Mouse (Mus musculus) spleen, adult 2 months (tissue): ENCODE measurements at regions not wholly inside any gene's neighbourhood (a gene's known extent, or its start where the extent isn't known, plus 50 kb on each side); places are given as distances from the start of the nearest gene placed in this dataset.
"Not testable (repeated sequence)": the region's sequence is repeated elsewhere in the genome, so short reads cannot be mapped to it uniquely, and the experiment has no call there.

ENCODE experiments used
- DNase-seq, 2 experiments: peaks; one replicate each; pipeline versions ENCODE4 v3.0.0 to v3.0.0-alpha.2; 2012 to 2021; ENCODE audit warnings: low spot score in 2 of 2, low read depth in 1 of 2
- H3K27ac ChIP-seq: fragments of 200-500 bp; 2 replicates; pipeline ENCODE4 v1.5.1; 2012; ENCODE audit warnings: low read length, inconsistent platforms; ENCODE audit not compliant: insufficient read depth
- H3K27me3 ChIP-seq: fragments of 200-500 bp; 2 replicates; pipeline ENCODE4 v1.6.1; 2012; ENCODE audit warnings: mild to moderate bottlenecking, moderate library complexity, low read length, inconsistent platforms; ENCODE audit not compliant: control insufficient read depth, insufficient read depth
- H3K36me3 ChIP-seq: fragments of 200-500 bp; 2 replicates; pipeline ENCODE4 v1.6.1; 2012; ENCODE audit warnings: mild to moderate bottlenecking, low read length, inconsistent platforms; ENCODE audit not compliant: control insufficient read depth, insufficient read depth
- H3K4me1 ChIP-seq: fragments of 200-500 bp; 2 replicates; pipeline ENCODE4 v1.6.1; 2011; ENCODE audit warnings: inconsistent platforms; ENCODE audit not compliant: control insufficient read depth, insufficient read depth, insufficient read length
- H3K4me3 ChIP-seq: fragments of 200-500 bp; 2 replicates; pipeline ENCODE4 v1.5.1; 2011; ENCODE audit warnings: mild to moderate bottlenecking, inconsistent platforms; ENCODE audit not compliant: insufficient read depth, insufficient read length; ENCODE audit errors: extremely low read depth
- CTCF ChIP-seq: fragments of 200-500 bp; IDR thresholded peaks from 2 replicates; pipeline ENCODE4 v1.5.1; 2011; ENCODE audit warnings: mild to moderate bottlenecking, inconsistent platforms; ENCODE audit not compliant: insufficient read depth, insufficient read length, insufficient replicate concordance; ENCODE audit errors: extremely low read depth
- POLR2A ChIP-seq: fragments of 200-500 bp; IDR thresholded peaks from 2 replicates; pipeline ENCODE4 v1.6.1; 2011; ENCODE audit warnings: low read depth, low read length, inconsistent platforms
- WGBS: fragments of 180-500 bp; shearing (Covaris S2); methylation state at CpG from one replicate; pipeline ENCODE4 v1.1.7; 2018; 5-methylcytosine and 5-hydroxymethylcytosine counted together

DNA sequence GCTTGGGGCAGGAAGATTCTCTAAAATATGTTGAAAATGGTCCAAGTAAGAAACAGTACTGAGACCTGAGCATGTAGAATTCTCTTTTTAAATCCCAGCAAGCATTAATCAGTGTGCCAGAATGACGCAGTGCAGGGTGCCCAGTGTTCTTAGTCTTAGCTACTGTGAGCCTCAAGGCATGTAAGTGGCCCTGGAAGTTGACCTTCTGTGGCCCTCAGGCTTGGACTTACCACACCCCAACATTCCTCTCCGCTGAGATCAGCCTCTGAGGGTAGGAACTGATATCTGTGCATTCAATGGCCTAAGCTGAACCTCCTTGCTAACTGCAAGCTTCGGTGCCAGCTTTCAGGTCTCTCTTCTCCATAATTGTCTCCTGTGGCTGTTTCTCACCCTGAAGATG lies 89.4 kb upstream of the Ccdc122 start:
- Histone ChIP-seq H3K27me3 (no peaks in the 10 kb centered on the region), H3K4me3 (no peak overlapping the region), H3K36me3 (no peaks in the 10 kb centered on the region), H3K27ac (no peak overlapping the region), H3K4me1 (no peaks in the 10 kb centered on the region)
- WGBS = 84% methylated on average over 3 of the region's 3 CpGs
- TF ChIP-seq CTCF = no peak
- TF ChIP-seq POLR2A = no peak
- no peak for DNase-seq

GRCm38 (mm10) chr14:76945626-76946025 lies 90.9 kb upstream of the Ccdc122 start:
- no peak overlapping the region for H3K27ac ChIP-seq
- no peak for DNase-seq

GRCm38 (mm10) chr14:76941474-76942212 lies 94.9 kb upstream of the Ccdc122 start:
- no peaks in the 10 kb centered on the region for H3K36me3 ChIP-seq
- peak overlapping the region; percentile 34; the same call in 1 of the 2 replicates for H3K4me3 ChIP-seq
- WGBS = 55% methylated on average over 10 of the region's 10 CpGs
- H3K27ac ChIP-seq = no peak overlapping the region
- H3K4me1 ChIP-seq = no peaks in the 10 kb centered on the region
- H3K27me3 ChIP-seq = no peaks in the 10 kb centered on the region
- no peak for DNase-seq
- TF ChIP-seq CTCF (no peak), POLR2A (no peak)

More at GRCm38 (mm10) chr14:76945626-76946025, 90.9 kb upstream of the Ccdc122 start:
- no peak for TF ChIP-seq POLR2A
- no peaks in the 10 kb centered on the region for H3K36me3 ChIP-seq
- H3K4me3 ChIP-seq = no peak overlapping the region
- no peaks in the 10 kb centered on the region for H3K4me1 ChIP-seq
- 78% methylated on average over 6 of the region's 6 CpGs for WGBS
- H3K27me3 ChIP-seq = no peaks in the 10 kb centered on the region

DNA sequence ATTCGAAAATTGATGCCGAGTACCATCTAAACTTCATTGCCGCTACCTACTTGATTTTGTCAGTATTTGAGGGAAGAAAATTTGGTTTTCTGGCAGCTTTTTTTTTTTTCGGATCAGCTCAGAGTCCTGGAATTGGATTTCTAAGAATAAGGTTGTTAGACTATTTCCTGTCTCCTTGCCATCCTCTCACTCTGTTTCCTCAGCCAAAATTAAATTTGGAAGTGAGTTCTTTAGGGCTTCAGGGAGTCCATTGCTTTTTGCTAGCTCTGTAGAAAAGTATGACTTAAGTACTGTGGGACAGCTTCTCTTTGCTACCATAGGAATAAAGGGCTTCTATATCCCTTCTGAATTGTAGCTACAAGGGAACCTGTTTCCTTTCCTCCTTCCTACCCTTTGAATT lies 96.1 kb upstream of the Ccdc122 start:
- H3K4me1 ChIP-seq = no peaks in the 10 kb centered on the region
- no peak for TF ChIP-seq CTCF
- no peak for TF ChIP-seq POLR2A
- H3K27me3 ChIP-seq = no peaks in the 10 kb centered on the region
- no peak overlapping the region for H3K4me3 ChIP-seq
- H3K36me3 ChIP-seq = no peaks in the 10 kb centered on the region
- H3K27ac ChIP-seq = no peak overlapping the region
- no peak for DNase-seq
- WGBS = 83% methylated on average over 4 of the region's 4 CpGs

DNA sequence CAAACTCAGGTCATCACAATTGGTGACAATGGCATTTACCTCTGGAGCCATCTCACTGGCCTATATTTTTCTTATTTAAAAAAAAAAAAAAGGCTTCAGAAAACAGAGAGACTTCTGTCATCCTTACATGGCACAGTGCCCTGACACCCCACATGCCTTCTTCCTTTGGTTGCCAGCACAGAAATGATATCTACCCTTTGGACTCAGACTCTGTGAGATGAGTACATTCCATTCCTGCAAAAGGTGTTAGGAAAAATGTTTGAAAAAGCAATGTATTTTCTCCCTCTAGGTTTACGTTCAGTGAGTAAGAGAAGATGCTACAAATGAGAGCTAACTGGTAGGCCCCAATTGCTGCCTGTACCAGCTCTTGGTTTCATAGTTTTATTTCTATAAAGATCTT lies 99.9 kb upstream of the Ccdc122 start:
- Histone ChIP-seq H3K27me3 (no peaks in the 10 kb centered on the region), H3K36me3 (no peaks in the 10 kb centered on the region), H3K4me3 (no peak overlapping the region), H3K4me1 (no peaks in the 10 kb centered on the region), H3K27ac (no peak overlapping the region)
- no peak for DNase-seq
- TF ChIP-seq CTCF = no peak
- TF ChIP-seq POLR2A = no peak
- 90% methylated on average over 1 of the region's 1 CpGs for WGBS

DNA sequence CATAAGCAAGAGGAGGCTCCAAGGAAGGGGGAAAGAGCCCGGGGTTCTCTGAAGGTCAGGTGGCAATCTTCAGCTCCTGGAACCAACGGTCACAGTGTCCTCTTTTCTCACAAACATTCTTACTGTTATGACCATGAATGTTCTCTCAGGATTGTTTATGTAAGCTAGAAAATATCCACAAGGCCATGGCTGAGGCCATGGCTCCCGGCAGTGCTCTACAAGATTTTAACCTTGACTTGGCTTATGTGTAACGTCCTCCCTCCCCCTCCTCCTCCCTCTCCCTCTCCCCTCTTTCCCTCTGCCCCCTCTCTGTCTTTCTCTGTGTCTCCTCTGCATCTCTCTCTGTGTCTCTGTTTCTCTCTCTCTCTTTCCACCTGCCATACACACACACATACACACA lies 100.5 kb upstream of the Ccdc122 start:
- not testable (repeated sequence) for H3K27ac ChIP-seq, DNase-seq, H3K4me3 ChIP-seq, H3K27me3 ChIP-seq, H3K4me1 ChIP-seq, H3K36me3 ChIP-seq
- 79% methylated on average over 4 of the region's 4 CpGs for WGBS

DNA sequence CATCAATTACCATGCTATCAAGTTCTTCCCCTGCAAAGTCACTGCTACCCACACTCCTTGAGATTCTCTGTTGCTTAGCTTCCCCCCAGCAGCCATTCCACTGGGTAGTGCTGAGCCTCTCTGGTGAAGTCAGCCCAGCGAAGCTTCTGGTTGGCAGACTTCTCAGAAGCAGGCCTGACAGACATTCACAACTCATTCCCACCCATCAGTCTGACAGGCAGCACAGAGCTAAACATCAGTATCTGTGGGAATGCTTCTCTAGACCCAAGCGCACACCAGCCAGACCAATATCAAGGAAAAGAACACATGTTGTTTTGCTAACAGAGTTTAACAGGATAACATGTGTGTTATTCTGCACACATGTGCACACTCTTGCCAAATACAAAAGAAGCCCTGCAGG lies 101.1 kb upstream of the Ccdc122 start:
- Histone ChIP-seq H3K4me1 (no peaks in the 10 kb centered on the region), H3K4me3 (no peak overlapping the region), H3K27ac (no peak overlapping the region), H3K27me3 (no peaks in the 10 kb centered on the region), H3K36me3 (no peaks in the 10 kb centered on the region)
- no peak for DNase-seq
- no peak for TF ChIP-seq POLR2A
- TF ChIP-seq CTCF = no peak
- 86% methylated on average over 2 of the region's 2 CpGs for WGBS
